Mouse (Mus musculus): ENCODE data around the gene Adamtsl5. TPM values are rescaled to one million over a fixed set of nuclear protein-coding genes. Genes with fewer than 3 reads are reported as not detected.
A peak's percentile ranks its signal among the peaks of the same experiment; 100 is the strongest.

The Adamtsl5 gene
- polyA plus RNA-seq, 1 experiment from 2014 or later = 8.7 TPM

GRCm38 (mm10) chr10:80313627-80314201 lies 34.5 kb downstream of the Adamtsl5 start:
- Histone ChIP-seq H3K9ac (ENCODE audit: low read length) (no peak overlapping the region), H3K4me1 (replicated peaks; ENCODE audit: control insufficient read depth, insufficient read depth, low read length) (peaks cover 4% of the 10 kb centered on the region; the same call in 1 of the 2 replicates), H3K27me3 (replicated peaks; ENCODE audit: control insufficient read depth, insufficient read depth, low read length) (peaks cover 67% of the 10 kb centered on the region), H3K36me3 (ENCODE audit: control insufficient read depth, insufficient read depth, low read length) (peaks cover 12% of the 10 kb centered on the region), H3K4me2 (ENCODE audit: low read length) (no peak overlapping the region), H3K4me3 (ENCODE audit: low read depth, low read length) (no peak overlapping the region), H3K9me3 (ENCODE audit: control insufficient read depth, low read length) (no peaks in the 10 kb centered on the region), H3K27ac (ENCODE audit: low read depth) (no peak overlapping the region)
- ATAC-seq (replicated peaks; ENCODE audit: low FRiP score, low TSS enrichment, low read depth) (no peak), DNase-seq (ENCODE audit: low spot score) (no peak)
- 42% methylated on average over 20 of the region's 20 CpGs for WGBS

DNA sequence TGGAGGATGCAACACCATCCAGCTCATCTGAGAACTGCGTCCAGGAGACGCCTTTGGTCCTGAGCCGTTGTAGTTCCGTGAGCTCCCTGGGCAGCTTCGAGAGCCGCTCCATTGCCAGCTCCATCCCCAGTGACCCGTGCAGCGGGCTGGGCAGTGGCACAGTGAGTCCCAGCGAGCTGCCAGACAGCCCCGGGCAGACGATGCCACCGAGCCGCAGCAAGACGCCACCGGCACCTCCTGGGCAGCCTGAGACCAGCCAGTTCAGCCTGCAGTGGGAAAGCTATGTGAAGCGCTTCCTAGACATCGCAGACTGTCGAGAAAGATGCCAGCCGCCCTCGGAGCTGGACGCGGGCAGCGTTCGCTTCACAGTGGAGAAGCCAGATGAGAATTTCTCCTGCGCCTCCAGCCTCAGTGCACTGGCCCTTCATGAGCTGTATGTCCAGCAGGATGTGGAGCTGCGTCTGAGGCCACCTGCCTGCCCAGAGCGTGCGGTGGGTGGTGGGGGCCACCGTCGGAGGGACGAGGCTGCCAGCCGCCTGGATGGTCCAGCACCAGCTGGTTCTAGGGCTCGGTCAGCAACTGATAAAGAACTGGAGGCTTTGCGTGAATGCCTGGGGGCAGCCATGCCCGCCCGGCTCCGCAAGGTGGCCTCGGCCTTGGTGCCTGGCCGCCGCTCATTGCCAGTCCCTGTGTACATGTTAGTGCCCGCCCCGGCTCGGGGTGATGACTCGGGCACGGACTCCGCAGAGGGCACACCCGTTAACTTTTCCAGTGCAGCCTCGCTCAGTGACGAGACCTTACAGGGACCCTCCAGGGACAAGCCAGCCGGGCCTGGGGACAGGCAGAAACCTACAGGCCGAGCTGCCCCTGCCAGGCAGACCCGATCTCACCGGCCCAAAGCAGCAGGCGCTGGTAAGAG lies 35.4 kb downstream of the Adamtsl5 start:
- no peak for DNase-seq (ENCODE audit: low spot score)

DNA sequence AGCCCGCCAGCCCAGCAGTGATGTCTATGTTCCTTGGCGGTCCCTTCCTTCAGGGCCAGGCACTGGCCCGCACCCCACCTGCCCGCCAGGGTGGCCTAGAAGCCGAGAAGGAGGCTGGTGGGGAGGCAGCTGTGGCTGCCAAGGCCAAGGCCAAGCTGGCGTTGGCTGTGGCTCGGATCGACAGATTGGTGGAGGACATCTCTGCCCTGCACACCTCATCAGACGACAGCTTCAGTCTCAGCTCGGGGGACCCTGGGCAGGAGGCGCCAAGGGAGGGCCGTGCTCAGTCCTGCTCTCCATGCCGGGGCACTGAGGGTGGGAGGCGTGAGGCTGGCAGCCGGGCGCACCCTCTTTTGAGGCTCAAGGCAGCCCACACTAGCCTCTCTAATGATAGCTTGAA lies 36.7 kb downstream of the Adamtsl5 start:
- H3K4me1 ChIP-seq (replicated peaks; ENCODE audit: control insufficient read depth, insufficient read depth, low read length) = peaks cover 4% of the 10 kb centered on the region; the same call in 1 of the 2 replicates
- H3K36me3 ChIP-seq (ENCODE audit: control insufficient read depth, insufficient read depth, low read length) = no peaks in the 10 kb centered on the region; the same call in 1 of the 2 replicates
- WGBS = 84% methylated on average over 16 of the region's 16 CpGs
- H3K9me3 ChIP-seq (ENCODE audit: control insufficient read depth, low read length) = no peaks in the 10 kb centered on the region
- no peak overlapping the region for H3K9ac ChIP-seq (ENCODE audit: low read length)
- H3K4me2 ChIP-seq (ENCODE audit: low read length) = no peak overlapping the region
- no peak overlapping the region for H3K27ac ChIP-seq (ENCODE audit: low read depth)
- ATAC-seq (replicated peaks; ENCODE audit: low FRiP score, low TSS enrichment, low read depth) (no peak), DNase-seq (ENCODE audit: low spot score) (no peak)
- peaks cover 62% of the 10 kb centered on the region for H3K27me3 ChIP-seq (replicated peaks; ENCODE audit: control insufficient read depth, insufficient read depth, low read length)
- H3K4me3 ChIP-seq (ENCODE audit: low read depth, low read length) = no peak overlapping the region

More for the DNA sequence above, 35.4 kb downstream of the Adamtsl5 start:
- Histone ChIP-seq H3K9me3 (ENCODE audit: control insufficient read depth, low read length) (no peaks in the 10 kb centered on the region), H3K4me2 (ENCODE audit: low read length) (no peak overlapping the region), H3K27me3 (replicated peaks; ENCODE audit: control insufficient read depth, insufficient read depth, low read length) (peaks cover 67% of the 10 kb centered on the region), H3K4me3 (ENCODE audit: low read depth, low read length) (no peak overlapping the region), H3K9ac (ENCODE audit: low read length) (no peak overlapping the region), H3K27ac (ENCODE audit: low read depth) (no peak overlapping the region), H3K36me3 (ENCODE audit: control insufficient read depth, insufficient read depth, low read length) (peaks cover 4% of the 10 kb centered on the region), H3K4me1 (replicated peaks; ENCODE audit: control insufficient read depth, insufficient read depth, low read length) (peaks cover 4% of the 10 kb centered on the region; the same call in 1 of the 2 replicates)
- 60% methylated on average over 54 of the region's 54 CpGs for WGBS
- no peak for ATAC-seq (replicated peaks; ENCODE audit: low FRiP score, low TSS enrichment, low read depth)

DNA sequence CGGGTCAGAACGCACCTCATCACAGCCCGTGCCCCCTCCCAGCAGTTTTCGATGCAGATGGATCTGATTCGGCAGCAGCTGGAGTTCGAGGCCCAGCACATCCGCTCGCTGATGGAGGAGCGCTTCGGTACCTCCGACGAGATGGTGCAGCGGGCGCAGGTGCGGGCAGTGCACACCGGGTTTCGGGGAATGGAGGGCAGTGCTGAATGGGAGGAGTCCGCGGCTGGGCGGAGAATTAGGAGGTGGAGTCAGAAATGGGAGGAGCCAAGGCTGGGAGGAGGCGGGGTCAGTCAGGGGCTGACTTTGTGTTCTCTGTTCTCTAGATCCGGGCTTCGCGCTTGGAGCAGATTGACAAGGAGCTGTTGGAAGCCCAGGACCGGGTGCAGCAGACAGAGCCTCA lies 43.4 kb downstream of the Adamtsl5 start:
- Histone ChIP-seq H3K9ac (ENCODE audit: low read length) (no peak overlapping the region), H3K27me3 (replicated peaks; ENCODE audit: control insufficient read depth, insufficient read depth, low read length) (peaks cover 55% of the 10 kb centered on the region), H3K9me3 (ENCODE audit: control insufficient read depth, low read length) (no peaks in the 10 kb centered on the region), H3K36me3 (ENCODE audit: control insufficient read depth, insufficient read depth, low read length) (no peaks in the 10 kb centered on the region; the same call in 1 of the 2 replicates), H3K4me2 (ENCODE audit: low read length) (peak overlapping the region; percentile 26; the same call in 1 of the 2 replicates), H3K4me1 (replicated peaks; ENCODE audit: control insufficient read depth, insufficient read depth, low read length) (no peaks in the 10 kb centered on the region), H3K27ac (ENCODE audit: low read depth) (no peak overlapping the region), H3K4me3 (ENCODE audit: low read depth, low read length) (no peak overlapping the region)
- DNase-seq (ENCODE audit: low spot score) (no peak), ATAC-seq (replicated peaks; ENCODE audit: low FRiP score, low TSS enrichment, low read depth) (no peak)
- WGBS = 18% methylated on average over 25 of the region's 25 CpGs

DNA sequence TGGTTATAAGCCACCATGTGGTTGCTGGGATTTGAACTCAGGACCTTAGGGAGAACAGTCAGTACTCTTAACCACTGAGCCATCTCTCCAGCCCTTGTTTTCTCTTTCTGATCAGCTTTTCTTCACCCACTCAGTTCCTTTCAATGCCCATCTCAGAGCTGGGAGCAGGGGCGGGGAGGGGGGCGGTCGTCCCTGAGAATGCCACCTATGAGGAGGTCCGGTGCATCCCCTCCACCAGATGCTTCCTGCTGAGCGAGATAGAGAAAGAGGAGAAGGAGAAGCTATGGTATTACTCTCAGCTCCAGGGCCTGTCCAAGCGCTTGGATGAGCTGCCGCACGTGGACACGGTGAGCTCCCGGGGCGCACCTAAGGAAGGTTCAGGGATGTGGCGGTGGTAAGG lies 43.8 kb downstream of the Adamtsl5 start:
- Histone ChIP-seq H3K4me1 (replicated peaks; ENCODE audit: control insufficient read depth, insufficient read depth, low read length) (no peaks in the 10 kb centered on the region), H3K4me2 (ENCODE audit: low read length) (peak overlapping the region; percentile 26; the same call in 1 of the 2 replicates), H3K9ac (ENCODE audit: low read length) (no peak overlapping the region), H3K9me3 (ENCODE audit: control insufficient read depth, low read length) (no peaks in the 10 kb centered on the region), H3K27me3 (replicated peaks; ENCODE audit: control insufficient read depth, insufficient read depth, low read length) (peaks cover 58% of the 10 kb centered on the region), H3K4me3 (ENCODE audit: low read depth, low read length) (no peak overlapping the region), H3K36me3 (ENCODE audit: control insufficient read depth, insufficient read depth, low read length) (no peaks in the 10 kb centered on the region; the same call in 1 of the 2 replicates), H3K27ac (ENCODE audit: low read depth) (no peak overlapping the region)
- DNase-seq (ENCODE audit: low spot score) (no peak), ATAC-seq (replicated peaks; ENCODE audit: low FRiP score, low TSS enrichment, low read depth) (no peak)
- 22% methylated on average over 12 of the region's 12 CpGs for WGBS

GRCm38 (mm10) chr10:80302471-80302881 lies 45.7 kb downstream of the Adamtsl5 start:
- peaks cover 74% of the 10 kb centered on the region for H3K27me3 ChIP-seq (replicated peaks; ENCODE audit: control insufficient read depth, insufficient read depth, low read length)
- no peak overlapping the region for H3K4me3 ChIP-seq (ENCODE audit: low read depth, low read length)
- H3K36me3 ChIP-seq (ENCODE audit: control insufficient read depth, insufficient read depth, low read length) = no peaks in the 10 kb centered on the region
- WGBS = 11% methylated on average over 9 of the region's 9 CpGs
- H3K9me3 ChIP-seq (ENCODE audit: control insufficient read depth, low read length) = no peaks in the 10 kb centered on the region
- no peak overlapping the region for H3K4me2 ChIP-seq (ENCODE audit: low read length)
- ATAC-seq (replicated peaks; ENCODE audit: low FRiP score, low TSS enrichment, low read depth) (0 out of 2 replicates have a peak, but pooled peaks have one; percentile 30), DNase-seq (ENCODE audit: low spot score) (no peak)
- H3K4me1 ChIP-seq (replicated peaks; ENCODE audit: control insufficient read depth, insufficient read depth, low read length) = no peaks in the 10 kb centered on the region
- H3K27ac ChIP-seq (ENCODE audit: low read depth) = no peak overlapping the region
- no peak overlapping the region for H3K9ac ChIP-seq (ENCODE audit: low read length)

- Histone ChIP-seq H3K9me3 (ENCODE audit: control insufficient read depth, low read length) (no peaks in the 10 kb centered on the region), H3K4me3 (ENCODE audit: low read depth, low read length) (no peak overlapping the region), H3K27me3 (replicated peaks; ENCODE audit: control insufficient read depth, insufficient read depth, low read length) (peaks cover 78% of the 10 kb centered on the region), H3K9ac (ENCODE audit: low read length) (no peak overlapping the region), H3K36me3 (ENCODE audit: control insufficient read depth, insufficient read depth, low read length) (no peaks in the 10 kb centered on the region), H3K4me1 (replicated peaks; ENCODE audit: control insufficient read depth, insufficient read depth, low read length) (no peaks in the 10 kb centered on the region), H3K27ac (ENCODE audit: low read depth) (no peak overlapping the region), H3K4me2 (ENCODE audit: low read length) (no peak overlapping the region)
- 66% methylated on average over 5 of the region's 5 CpGs for WGBS
- ATAC-seq (replicated peaks; ENCODE audit: low FRiP score, low TSS enrichment, low read depth) (no peak), DNase-seq (ENCODE audit: low spot score) (no peak)
Measured at GRCm38 (mm10) chr10:80302082-80302355, 46.2 kb downstream of the Adamtsl5 start.

GRCm38 (mm10) chr10:80301256-80302081 lies 46.7 kb downstream of the Adamtsl5 start:
- H3K4me2 ChIP-seq (ENCODE audit: low read length) = peak overlapping the region; percentile 16; the same call in 1 of the 2 replicates

More at GRCm38 (mm10) chr10:80301256-80302081, 46.7 kb downstream of the Adamtsl5 start:
- Histone ChIP-seq H3K9me3 (ENCODE audit: control insufficient read depth, low read length) (no peaks in the 10 kb centered on the region), H3K27ac (ENCODE audit: low read depth) (no peak overlapping the region), H3K4me1 (replicated peaks; ENCODE audit: control insufficient read depth, insufficient read depth, low read length) (0 out of 2 replicates have a peak, but pooled peaks cover 1% of the 10 kb centered on the region), H3K9ac (ENCODE audit: low read length) (no peak overlapping the region), H3K4me3 (ENCODE audit: low read depth, low read length) (no peak overlapping the region), H3K27me3 (replicated peaks; ENCODE audit: control insufficient read depth, insufficient read depth, low read length) (peaks cover 79% of the 10 kb centered on the region), H3K36me3 (ENCODE audit: control insufficient read depth, insufficient read depth, low read length) (no peaks in the 10 kb centered on the region)
- 79% methylated on average over 9 of the region's 10 CpGs for WGBS
- no peak for ATAC-seq (replicated peaks; ENCODE audit: low FRiP score, low TSS enrichment, low read depth)
- no peak for DNase-seq (ENCODE audit: low spot score)
